Mouse (Mus musculus): Measurements from ENCODE around the gene Gm28635. TPM values are rescaled to one million over a fixed set of nuclear protein-coding genes. Genes with fewer than 3 reads are reported as not detected.
A peak's percentile ranks its signal among the peaks of the same experiment; 100 is the strongest.

Gm28635 gene
- total RNA-seq (2022), result 1 to 10 TPM in 1 of 4 experiments, not detected in 3; 1.4 TPM

DNA sequence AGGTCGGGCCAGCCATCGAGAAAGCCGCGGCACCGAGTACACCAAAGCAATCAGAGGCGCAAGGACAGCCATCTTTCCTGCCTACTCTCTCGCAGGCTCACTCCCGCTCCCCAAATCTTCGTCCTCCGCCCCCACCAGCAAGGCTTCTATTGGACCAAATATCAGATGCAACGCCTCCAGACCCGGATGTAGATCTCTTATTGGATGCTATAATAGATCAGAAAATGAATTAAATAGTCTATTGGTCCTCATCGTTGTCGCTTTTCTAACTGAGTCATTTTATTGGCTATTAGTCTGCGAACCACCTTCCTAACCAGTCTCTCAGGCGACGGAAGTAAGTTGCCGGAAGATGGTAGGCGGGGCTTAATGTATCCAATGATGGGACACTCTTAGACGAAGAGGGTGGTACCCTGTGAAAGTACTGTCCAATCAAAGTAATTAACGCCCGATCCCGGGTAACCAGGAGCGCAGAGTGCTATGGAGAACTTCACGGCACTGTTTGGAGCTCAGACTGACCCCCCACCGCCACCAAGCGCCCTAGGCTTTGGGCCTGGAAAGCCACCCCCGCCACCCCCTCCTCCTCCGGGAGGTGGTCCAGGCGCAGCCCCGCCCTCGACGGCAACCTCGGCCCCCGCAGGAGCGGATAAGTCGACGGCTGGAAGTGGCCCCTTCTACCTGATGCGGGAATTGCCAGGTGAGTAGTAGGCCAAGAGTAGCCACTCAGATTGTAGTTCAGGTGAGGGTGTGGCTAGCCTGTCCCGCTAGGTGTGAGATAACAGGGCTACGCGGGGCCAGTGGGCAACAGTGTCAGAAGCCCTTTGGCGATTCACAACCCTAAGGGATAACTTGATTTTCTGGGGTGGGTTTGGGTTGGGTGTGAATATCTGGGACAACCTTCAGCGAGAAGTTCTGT, at the start of gene Gm28635, which contains the start of gene Med19:
Gene Gm28635 (minus strand): TSS at position 74 of the 913 bp plus-strand sequence.
Gene Med19 (plus strand): TSS at position 435 of the 913 bp plus-strand sequence.
- peak; percentile 85 to 92 for DNase-seq (ENCODE audit: low spot score in 2 of 2)

- peak; percentile 95 to 96 for DNase-seq (ENCODE audit: low spot score in 2 of 2)
These were observed 49.5 kb upstream of the Gm28635 start, which contains the start of gene Clp1 for GRCm38 (mm10) chr2:84727172-84727858. Clp1 (minus strand) TSS chr2:84727350.

GRCm38 (mm10) chr2:84726716-84727115, 48.9 kb upstream of the Gm28635 start:
- DNase-seq (ENCODE audit: low spot score in 2 of 2), result no peak

DNA sequence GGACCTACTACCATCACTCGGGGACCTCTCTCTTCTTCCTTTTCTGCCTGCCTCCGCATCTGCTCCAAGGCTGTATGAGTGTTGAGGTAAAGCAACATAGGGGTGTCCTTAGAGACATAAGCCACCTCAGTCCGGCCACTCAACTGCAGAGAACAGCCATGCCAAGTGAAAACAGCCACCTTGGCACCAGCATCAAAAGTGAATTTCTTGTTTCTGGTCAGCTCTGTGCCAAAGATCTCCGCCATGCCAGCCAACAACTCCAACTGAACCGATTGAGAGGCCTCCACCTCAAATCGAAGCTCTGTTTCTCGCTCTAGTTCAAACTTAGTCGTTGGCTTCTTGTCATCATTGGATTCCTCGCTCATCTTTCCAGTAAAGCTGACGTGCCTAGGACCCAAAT, 47.9 kb upstream of the Gm28635 start:
- DNase-seq (ENCODE audit: low spot score in 2 of 2), result no peak

- DNase-seq (ENCODE audit: low spot score in 2 of 2), result no peak
These were observed 46.0 kb upstream of the Gm28635 start for GRCm38 (mm10) chr2:84723856-84724255.

- no peak for DNase-seq (ENCODE audit: low spot score in 2 of 2)
These were observed 43.3 kb upstream of the Gm28635 start for GRCm38 (mm10) chr2:84721182-84721581.

- DNase-seq (ENCODE audit: low spot score in 2 of 2), result no peak
These were observed 42.9 kb upstream of the Gm28635 start for GRCm38 (mm10) chr2:84720718-84721117.

- DNase-seq (ENCODE audit: low spot score in 2 of 2), result no peak
These were observed 39.5 kb upstream of the Gm28635 start for GRCm38 (mm10) chr2:84717357-84717756.

- no peak for DNase-seq (ENCODE audit: low spot score in 2 of 2)
These were observed 38.8 kb upstream of the Gm28635 start for GRCm38 (mm10) chr2:84716423-84717355.

GRCm38 (mm10) chr2:84715562-84716361, 37.9 kb upstream of the Gm28635 start:
- peak; percentile 39 to 83 for DNase-seq (ENCODE audit: low spot score in 2 of 2)

DNA sequence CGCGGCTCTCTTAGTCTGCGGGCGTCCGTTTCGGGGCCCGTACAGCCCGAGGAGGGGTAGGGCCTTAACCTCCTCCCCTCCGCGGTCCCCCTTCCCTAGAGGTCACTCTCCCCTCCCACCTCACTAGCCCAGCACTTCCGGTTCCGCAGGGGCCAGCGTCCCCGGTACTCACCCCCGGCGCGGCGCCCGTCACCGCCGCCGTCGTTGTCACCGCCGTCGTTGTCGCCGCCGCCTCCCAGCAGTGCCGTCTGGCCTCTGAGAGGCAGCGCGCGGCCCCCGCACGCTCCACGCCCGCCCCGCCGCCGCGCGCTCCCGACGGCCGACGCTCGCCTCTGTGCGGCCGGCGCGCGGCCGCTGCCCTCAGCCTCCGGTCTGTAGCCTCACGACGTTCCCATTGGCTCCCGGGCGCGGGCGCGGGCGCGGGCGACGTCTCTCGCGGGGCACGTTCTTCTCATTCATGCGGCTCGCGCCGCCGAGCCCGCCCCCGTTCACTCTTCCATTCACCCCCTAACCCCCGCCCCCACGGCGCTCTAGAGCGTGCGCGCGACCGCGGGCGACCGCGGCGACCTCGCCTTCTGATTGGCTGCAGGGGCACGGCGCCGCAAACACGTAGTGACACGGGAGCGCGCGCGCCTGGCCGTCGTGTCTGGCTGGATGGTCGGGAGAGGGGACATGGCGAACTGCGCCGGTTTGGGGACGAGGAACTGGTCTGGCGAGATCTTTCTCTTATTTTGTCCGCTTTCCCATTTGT, 37.1 kb upstream of the Gm28635 start, which contains the start of gene Zdhhc5:
Gene Zdhhc5 (minus strand): TSS at position 370 of the 751 bp plus-strand sequence.
- peak; percentile 99 for DNase-seq (ENCODE audit: low spot score in 2 of 2)

DNA sequence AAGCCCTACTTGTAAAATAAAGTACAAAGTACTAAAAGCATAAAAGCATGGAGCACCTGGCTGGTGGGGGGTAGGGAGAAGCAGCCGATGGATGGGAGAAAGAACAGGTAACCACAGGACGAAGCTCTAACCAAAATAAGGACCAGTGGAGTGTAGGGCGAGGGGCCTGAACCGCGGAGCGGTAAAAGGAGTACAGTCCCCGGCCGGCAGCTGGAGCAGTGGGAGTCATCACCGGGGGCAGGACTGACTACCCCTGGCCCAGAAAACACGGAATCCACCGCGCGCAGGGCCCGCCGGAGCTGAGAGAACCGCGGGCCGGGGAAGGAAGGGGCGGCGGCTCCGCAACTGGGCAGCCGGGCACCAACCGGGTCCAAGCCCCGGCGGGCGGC, 36.6 kb upstream of the Gm28635 start:
- DNase-seq (ENCODE audit: low spot score in 2 of 2), result no peak

- DNase-seq (ENCODE audit: low spot score in 2 of 2), result no peak
These were observed 34.1 kb upstream of the Gm28635 start for GRCm38 (mm10) chr2:84711898-84712297.

DNA sequence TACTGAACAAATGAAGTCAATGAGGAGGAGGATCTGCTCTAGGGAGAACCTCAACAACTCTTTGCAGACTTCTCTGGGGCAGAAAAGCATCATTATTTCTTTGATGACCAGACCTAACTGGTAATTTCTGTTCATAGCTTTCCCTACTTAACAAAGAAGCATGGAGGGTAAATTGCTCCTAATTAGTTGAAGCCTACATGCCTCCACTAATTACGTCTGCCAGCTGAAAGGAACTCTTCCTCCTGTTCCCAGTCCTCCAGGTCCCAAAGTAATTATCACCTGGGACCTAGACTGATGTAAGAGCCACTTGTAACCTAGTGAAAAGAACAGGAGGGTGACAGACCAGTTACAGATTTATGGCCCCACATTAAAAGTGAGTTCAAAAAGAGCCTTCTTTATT, 29.7 kb upstream of the Gm28635 start:
- no peak for DNase-seq (ENCODE audit: low spot score in 2 of 2)

- DNase-seq (ENCODE audit: low spot score in 2 of 2), result no peak
These were observed 27.5 kb upstream of the Gm28635 start for GRCm38 (mm10) chr2:84705295-84705694.

DNA sequence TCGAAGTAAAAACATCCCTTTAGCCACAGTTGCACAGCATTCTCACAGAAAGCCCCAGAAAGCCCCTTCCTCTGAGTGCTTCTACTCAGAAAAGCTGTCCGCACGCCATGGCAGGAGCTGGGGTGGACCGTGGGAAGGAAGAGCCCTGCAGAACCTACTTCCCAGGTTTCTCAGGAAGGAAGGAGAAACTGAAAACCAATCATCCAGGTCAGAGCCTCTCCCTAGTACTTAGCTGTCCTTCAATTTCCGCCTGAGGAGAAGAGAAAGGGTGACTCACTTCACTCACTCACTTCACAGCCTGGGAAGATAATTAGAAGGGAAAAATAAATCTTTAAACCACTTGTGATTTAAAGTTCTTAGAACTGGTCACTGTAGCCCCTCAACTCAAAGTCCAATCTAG, 26.5 kb upstream of the Gm28635 start:
- DNase-seq (ENCODE audit: low spot score in 2 of 2), result no peak

GRCm38 (mm10) chr2:84703497-84703896, 25.7 kb upstream of the Gm28635 start:
- no peak for DNase-seq (ENCODE audit: low spot score in 2 of 2)

GRCm38 (mm10) chr2:84695007-84695695, 17.3 kb upstream of the Gm28635 start:
- no peak for DNase-seq (ENCODE audit: low spot score in 2 of 2)

DNA sequence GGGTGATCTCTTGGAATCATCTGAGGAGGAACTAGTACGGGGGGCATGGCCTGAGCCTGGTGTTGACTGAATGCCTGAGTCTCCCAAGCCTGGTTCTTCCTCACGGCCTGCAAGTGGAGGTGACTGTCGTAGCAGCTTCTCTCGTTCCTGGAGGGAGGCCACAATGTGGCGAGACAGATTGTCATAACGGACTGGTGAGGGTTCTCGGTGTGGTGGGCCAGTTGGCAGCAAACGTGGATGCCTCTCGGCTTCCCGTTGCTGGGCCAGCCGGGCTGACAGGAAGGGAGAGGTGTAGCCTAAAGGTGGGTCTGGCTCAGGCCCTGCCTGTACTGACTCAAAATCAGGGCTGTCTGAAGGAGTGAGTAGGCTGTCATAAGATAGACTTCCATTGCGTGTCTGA, 12.2 kb upstream of the Gm28635 start:
- no peak for DNase-seq (ENCODE audit: low spot score in 2 of 2)

All from gastrocnemius, adult 8-10 months (tissue).